Mouse (Mus musculus) urinary bladder, postnatal 36 days (tissue): ENCODE results near the gene Zfp784.
A peak's percentile ranks its signal among the peaks of the same experiment; 100 is the strongest.
"Not testable (repeated sequence)": the region's sequence is repeated elsewhere in the genome, so short reads cannot be mapped to it uniquely, and the experiment has no call there.

ENCODE experiments used
- DNase-seq, 2 experiments: peaks; one replicate each; pipeline ENCODE4 v3.0.0; 2022; ENCODE audit warnings: low spot score in 2 of 2, mixed read lengths in 1 of 2

The Zfp784 gene

GRCm38 (mm10) chr7:5038109-5038732 lies at the start of gene Zfp784:
Gene Zfp784, minus strand, starts transcription at chr7:5038446.
- peak; percentile 95 for DNase-seq

- no peak for DNase-seq
These were observed 49.6 kb upstream of the Zfp784 start for GRCm38 (mm10) chr7:5087886-5088285.

GRCm38 (mm10) chr7:5086921-5087440 lies 48.7 kb upstream of the Zfp784 start:
- no peak for DNase-seq

GRCm38 (mm10) chr7:5085512-5085911 lies 47.3 kb upstream of the Zfp784 start:
- no peak for DNase-seq

GRCm38 (mm10) chr7:5083325-5084105 lies 45.3 kb upstream of the Zfp784 start:
- no peak for DNase-seq

GRCm38 (mm10) chr7:5081939-5082338 lies 43.7 kb upstream of the Zfp784 start:
- DNase-seq, result no peak

- DNase-seq, result no peak
These were observed 43.0 kb upstream of the Zfp784 start for GRCm38 (mm10) chr7:5081241-5081640.

- DNase-seq, result no peak
These were observed 42.6 kb upstream of the Zfp784 start for GRCm38 (mm10) chr7:5080815-5081214.

- DNase-seq, result peak; percentile 94 to 97
These were observed 41.9 kb upstream of the Zfp784 start, which contains the start of gene Epn1 for GRCm38 (mm10) chr7:5080010-5080751. Gene Epn1, plus strand, starts transcription at chr7:5080235.

GRCm38 (mm10) chr7:5079365-5080009 lies 41.2 kb upstream of the Zfp784 start:
- not testable (repeated sequence) for DNase-seq

GRCm38 (mm10) chr7:5076931-5077330 lies 38.7 kb upstream of the Zfp784 start:
- DNase-seq, result no peak

- DNase-seq, result no peak
These were observed 36.7 kb upstream of the Zfp784 start for GRCm38 (mm10) chr7:5074984-5075383.

- no peak for DNase-seq
These were observed 35.3 kb upstream of the Zfp784 start for GRCm38 (mm10) chr7:5073586-5073985.

GRCm38 (mm10) chr7:5064886-5065285 lies 26.6 kb upstream of the Zfp784 start:
- no peak for DNase-seq

GRCm38 (mm10) chr7:5062360-5063001 lies 24.2 kb upstream of the Zfp784 start:
- peak; percentile 43 to 60 for DNase-seq

- DNase-seq, result peak; percentile 86 to 93
These were observed 23.6 kb upstream of the Zfp784 start, which contains the start of gene U2af2 for GRCm38 (mm10) chr7:5061774-5062359. Gene U2af2, plus strand, starts transcription at chr7:5062143.

GRCm38 (mm10) chr7:5060944-5061773 lies 22.9 kb upstream of the Zfp784 start:
- DNase-seq, result peak; percentile 96 to 97

GRCm38 (mm10) chr7:5060239-5060731 lies 22.0 kb upstream of the Zfp784 start:
- DNase-seq, result peak; percentile 62 to 82

GRCm38 (mm10) chr7:5059421-5059820 lies 21.2 kb upstream of the Zfp784 start:
- DNase-seq, result no peak

- no peak for DNase-seq
These were observed 20.4 kb upstream of the Zfp784 start for GRCm38 (mm10) chr7:5058631-5059030.
